Mouse (Mus musculus) liver, embryonic 14.5 days (tissue): ENCODE measurements around the gene Bnc2.

Experiments
- CTCF ChIP-seq: IDR thresholded peaks from 2 replicates; pipeline ENCODE4 v1.5.1; 2016; ENCODE audit warnings: antibody characterized with exemption, low read depth, control low read depth
- EP300 ChIP-seq: IDR thresholded peaks from 2 replicates; pipeline ENCODE4 v1.6.1; 2016; ENCODE audit warnings: antibody characterized with exemption, low read depth

DNA sequence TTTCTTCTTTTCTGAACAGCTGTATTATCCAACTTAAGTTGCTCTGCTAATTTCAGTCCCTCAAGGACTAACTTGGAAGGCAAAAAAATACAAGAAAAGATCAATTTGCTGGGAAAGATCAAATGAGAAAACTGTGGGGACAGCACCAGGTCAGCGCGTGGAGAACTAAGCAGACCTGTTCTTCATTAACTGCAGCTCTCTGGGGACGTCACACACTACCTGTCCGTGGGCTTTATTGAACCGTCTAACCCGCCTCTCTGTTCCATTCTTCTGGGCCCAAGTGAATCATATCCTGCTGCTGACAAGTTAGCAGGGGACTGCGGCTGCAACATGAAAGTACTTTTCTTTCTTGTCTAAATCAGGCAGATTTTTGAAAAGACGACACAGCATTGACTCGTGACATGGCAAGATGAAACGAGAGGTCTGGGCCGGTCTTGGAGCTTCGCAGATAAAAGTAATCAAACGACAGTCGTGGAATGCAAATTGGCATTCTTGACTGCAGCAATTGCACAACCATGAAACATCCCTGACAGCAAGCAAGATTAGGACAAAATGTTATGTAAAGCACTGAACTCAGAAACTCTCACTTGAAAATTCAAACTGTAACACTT lies 2.8 kb downstream of the Bnc2 start:
- no peak for TF ChIP-seq CTCF
- no peak for TF ChIP-seq EP300
